Mouse (Mus musculus) left cerebral cortex, postnatal 10 days (tissue): Measurements from ENCODE around the gene Zfand3. TPM values are rescaled to one million over a fixed set of nuclear protein-coding genes. Genes with fewer than 3 reads are reported as not detected.

Experiments
- DNase-seq, 2 experiments: peaks; one replicate each; pipeline ENCODE4 v3.0.0; 2021 to 2022; ENCODE audit warnings: low spot score in 2 of 2, mixed read lengths in 1 of 2; ENCODE audit errors: extremely low spot score in 1 of 2
- intact Hi-C: fragments of 180-260 bp; cut with DNase I; formaldehyde crosslinking; loops from one replicate; pipeline ENCODE4 v1.15.1; 2025
- total RNA-seq, 2 experiments: library from RNA; stranded (reverse); gene quantifications; 2 replicates each; pipeline ENCODE4 v1.2.3; 2021

Gene Zfand3
- total RNA-seq, 2 experiments from 2014 or later: 103 TPM

DNA sequence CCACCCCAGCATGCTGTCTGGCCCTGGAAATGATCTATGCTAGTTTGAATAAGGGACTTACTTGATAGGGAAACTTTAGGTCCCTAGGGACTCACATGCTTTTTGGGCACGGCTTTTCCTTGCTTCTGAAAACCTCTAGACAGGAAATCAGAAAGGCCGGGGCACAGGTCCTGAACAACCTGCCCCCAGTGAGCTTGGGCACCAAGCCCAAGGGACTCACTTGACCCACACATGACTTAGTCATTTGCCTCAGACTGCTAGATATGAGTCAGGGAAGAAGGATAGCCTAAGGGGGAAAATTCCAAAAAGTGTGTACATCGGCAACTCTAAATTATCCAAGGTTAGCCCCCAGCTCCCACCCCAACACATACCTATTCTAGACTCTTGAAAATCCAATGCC lies 10.5 kb upstream of the Zfand3 start:
- DNase-seq: no peak
- intact Hi-C loops: no loop called here

GRCm38 (mm10) chr17:29994459-29994858 lies 10.1 kb upstream of the Zfand3 start:
- intact Hi-C loops: no loop called here
- DNase-seq: no peak

GRCm38 (mm10) chr17:29995986-29996385 lies 8.5 kb upstream of the Zfand3 start:
- no peak for DNase-seq
- intact Hi-C loops: no loop called here

DNA sequence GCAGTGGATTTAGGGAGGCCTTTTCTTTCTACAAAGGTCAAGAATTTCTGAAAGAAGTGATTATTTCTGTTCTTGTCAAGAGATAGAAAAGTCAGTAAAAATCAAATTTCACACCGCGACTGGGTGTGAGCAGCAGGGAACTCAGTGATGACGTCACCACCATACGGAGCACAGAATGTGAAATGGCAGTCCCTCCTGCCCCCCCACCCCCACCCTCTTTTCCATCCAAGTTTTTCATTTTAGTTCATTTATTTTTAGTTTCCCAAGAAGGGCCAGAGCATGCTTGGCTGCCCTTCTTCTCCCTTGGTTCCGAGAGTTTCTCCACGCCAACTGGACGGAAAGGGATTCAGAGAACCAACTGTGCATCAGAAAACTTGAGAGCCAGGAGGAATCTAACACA lies 6.8 kb upstream of the Zfand3 start:
- intact Hi-C loops: no loop called here
- no peak for DNase-seq

DNA sequence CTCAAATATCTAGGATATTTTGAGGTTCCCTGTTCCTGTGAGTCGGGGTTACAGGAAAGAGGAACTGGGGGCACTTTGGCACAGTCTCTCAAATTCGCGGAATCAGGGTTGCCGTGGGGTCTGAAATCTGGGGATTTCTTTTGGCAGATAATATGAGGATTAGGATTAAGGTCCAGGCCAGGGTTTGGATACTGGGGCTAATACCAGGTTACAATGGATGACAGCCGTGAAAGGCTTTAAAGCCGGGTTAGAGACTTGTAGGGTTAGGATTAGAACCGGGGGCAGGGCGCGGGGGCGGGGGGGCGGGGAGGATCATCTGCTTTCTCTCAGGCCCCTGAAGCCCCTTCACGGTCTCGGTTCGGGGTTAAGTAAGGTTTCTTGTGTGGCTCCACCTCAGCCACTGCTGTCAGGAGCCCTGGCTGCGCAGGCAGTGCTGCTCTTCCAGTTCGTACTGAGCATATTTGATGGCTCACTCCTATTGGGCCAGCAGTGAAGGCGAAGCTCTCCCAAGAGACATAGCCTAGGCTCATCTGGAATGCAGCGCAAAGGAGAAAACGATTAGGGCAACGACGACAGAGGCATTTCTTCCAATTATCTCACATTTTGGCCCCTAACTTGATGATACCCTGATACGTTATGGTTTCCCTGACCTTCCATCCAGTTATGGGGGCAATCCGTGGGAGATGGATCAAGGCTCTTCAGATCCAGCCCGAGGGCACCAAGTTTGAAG lies 5.8 kb upstream of the Zfand3 start:
- DNase-seq: no peak
- intact Hi-C loops: no loop called here

- no peak for DNase-seq
- intact Hi-C loops: loop anchor here (10.0 kb wide), 1 partner anchor 190 kb away; no protein-coding TSS in a partner anchor
Measured at GRCm38 (mm10) chr17:30005103-30005443, 540 bp downstream of the Zfand3 start.

DNA sequence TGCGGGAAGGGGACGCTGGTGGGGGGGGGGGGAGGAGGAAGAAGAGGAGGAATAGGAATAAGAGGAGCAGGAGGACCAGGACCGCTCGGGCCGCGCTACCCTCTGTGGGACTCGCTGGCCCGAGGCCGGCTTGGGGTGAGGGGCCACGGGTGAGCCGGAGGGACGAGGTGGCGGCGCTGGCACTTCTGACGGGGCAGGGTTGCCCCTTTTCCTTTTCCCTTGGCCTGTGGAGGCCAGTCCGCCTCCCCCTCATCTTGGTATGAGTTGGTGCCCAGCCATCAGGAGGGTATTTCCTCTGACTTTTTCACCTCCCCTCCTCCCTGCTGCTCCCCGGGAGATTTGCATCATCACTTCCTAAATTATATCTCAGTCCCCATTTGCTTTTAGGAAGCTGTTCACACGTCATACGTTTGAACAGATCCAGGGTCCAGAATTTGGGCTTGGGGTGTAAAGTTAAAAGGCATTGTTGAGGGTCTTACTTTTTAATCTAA lies 963 bp downstream of the Zfand3 start:
- peak in 1 of 2 experiments; percentile 65 for DNase-seq
- intact Hi-C loops: loop anchor here (10.0 kb wide), 1 partner anchor 189 kb away; no protein-coding TSS in a partner anchor

GRCm38 (mm10) chr17:30006877-30007276 lies 2.3 kb downstream of the Zfand3 start:
- intact Hi-C loops: loop anchor here (10.0 kb wide), 1 partner anchor 188 kb away; no protein-coding TSS in a partner anchor
- no peak for DNase-seq

DNA sequence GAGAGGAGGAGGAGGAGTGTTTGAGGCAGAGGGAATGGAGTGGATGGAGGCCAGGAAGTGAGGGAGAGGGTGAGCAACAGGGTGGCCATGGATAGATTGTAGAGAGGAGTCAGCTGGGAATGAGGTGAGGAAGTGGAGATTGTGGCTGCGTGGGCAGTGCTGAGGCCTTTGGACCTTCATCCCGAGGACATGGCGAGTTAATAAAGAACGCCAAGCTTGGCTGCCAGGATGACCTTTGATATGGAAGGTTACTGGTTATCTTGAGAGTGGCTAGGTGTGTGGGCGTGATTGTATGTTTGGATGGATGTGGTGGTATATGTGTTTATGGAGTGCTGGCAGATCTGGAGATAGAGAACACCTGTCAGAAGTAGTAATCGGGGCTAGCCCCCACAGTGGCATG lies 3.4 kb downstream of the Zfand3 start:
- no peak for DNase-seq
- intact Hi-C loops: loop anchor here (10.0 kb wide), 1 partner anchor 187 kb away; no protein-coding TSS in a partner anchor

DNA sequence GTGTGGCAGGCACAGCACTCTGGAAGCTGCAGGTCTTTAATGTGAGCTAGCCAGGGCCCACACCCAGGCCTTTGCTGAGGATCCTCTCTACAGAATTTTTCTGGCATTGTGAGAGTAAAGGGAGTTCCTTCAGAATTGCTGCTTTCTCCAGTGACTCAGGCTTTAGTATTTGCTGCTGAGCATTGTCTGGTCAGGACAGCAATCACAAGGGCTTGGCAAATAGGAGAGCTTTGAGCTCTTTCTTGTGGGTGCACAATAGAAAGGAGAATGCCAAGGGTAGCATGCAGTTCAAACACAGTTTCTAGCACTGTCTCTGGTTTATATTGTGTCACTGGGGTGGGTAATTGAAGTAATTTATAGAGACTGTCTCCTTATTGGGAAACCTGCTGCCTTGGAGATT lies 3.9 kb downstream of the Zfand3 start:
- DNase-seq: no peak
- intact Hi-C loops: loop anchor here (10.0 kb wide), 1 partner anchor 186 kb away; no protein-coding TSS in a partner anchor

DNA sequence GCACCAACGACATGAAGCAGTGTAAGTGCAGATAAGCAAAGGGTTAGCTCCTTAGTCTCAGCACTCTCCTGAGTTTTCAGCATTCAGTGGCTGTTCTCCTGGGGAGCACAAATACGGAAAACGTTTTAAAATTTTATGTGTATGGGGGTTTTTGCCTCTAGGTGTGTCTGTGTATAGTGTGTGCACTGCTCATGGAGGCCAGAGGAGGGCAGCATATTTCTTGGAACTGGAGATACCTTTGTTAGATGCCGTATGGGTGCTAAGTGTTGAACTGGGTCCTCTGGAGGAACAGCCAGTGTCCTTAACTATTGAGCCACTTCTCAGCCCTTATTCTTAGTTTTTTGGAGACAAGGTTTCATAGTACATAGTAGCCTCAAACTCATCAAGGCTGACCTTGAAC lies 10.1 kb downstream of the Zfand3 start:
- intact Hi-C loops: no loop called here
- no peak for DNase-seq

DNA sequence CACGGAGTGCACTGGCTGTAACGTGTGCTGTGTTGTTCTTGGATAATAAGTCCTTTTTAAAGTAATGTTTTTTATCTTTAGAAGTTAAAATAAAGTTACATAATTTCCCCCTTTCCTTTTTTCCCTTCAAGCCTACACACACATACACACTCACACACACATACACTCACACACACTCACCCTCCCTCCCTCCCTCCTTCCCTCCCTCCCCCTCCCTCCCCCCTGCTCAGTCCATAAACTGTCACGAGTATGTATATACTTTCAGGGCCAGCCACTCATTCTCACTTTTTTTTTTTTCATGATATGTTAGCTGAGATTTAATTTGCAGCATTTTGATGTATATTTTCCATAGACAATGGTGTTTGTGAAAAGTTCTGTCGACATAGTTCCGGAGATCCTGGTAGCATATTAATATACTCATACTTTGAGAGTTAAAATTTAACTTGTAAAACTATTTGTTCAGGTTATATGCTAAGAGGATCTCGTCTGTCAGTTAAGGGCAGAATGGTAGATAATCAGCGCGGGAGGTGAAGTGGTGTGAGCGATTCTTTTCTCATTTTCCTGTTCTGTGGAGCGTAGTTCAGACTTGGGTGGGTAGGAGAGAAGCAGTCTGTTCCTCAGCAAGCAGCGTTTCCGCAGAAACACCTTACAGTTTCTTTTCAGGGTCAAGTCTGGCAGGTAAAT lies 14.5 kb downstream of the Zfand3 start:
- intact Hi-C loops: no loop called here

DNA sequence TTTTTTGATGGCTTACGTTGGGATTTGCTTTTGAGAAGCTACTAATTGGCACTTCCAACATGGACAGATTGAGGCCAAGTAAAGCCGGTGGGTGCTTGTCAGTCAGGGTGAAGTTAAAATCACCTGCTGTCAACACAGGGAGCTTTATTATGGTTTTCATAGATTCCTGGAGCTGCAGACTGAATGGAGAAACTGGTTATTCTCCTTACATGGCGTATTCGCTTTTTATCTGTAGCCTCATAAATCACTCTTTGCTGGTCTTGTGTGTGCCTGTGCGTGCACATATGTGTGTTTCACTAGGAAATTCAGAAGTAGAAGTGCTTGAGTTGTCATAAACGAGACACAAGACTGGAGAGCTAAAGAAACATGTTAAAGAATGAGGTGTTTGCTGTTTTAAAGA lies 15.4 kb downstream of the Zfand3 start:
- intact Hi-C loops: loop anchor here (5.0 kb wide), 1 partner anchor 43 kb away; no protein-coding TSS in a partner anchor

More for the DNA sequence above, 14.5 kb downstream of the Zfand3 start:
- no peak for DNase-seq

DNA sequence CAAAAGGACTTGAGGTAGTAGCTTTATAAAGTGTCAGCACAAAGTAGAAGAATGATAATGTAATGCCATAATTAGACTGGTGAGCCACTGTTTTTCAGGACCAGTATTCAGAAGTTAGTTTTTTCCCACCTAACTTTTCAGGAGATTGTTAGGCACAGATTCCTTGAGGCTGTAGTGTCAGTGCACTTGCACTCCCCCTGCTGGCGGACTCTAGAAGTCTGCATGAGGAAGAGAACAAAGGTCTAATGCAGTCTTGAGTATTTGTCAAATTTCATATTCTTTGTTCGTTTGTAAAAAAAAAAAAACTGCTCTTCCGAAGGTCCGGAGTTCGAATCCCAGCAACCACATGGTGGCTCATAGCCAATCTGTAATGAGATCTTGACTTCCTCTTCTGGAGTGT lies 20.1 kb downstream of the Zfand3 start:
- DNase-seq: peak; percentile 40 to 77
- intact Hi-C loops: loop anchor here (5.0 kb wide), 1 partner anchor 47 kb away; no protein-coding TSS in a partner anchor

More for the DNA sequence above, 15.4 kb downstream of the Zfand3 start:
- no peak for DNase-seq

- intact Hi-C loops: no loop called here
- peak in 1 of 2 experiments; percentile 58 for DNase-seq
Measured at GRCm38 (mm10) chr17:30026617-30027016, 22.1 kb downstream of the Zfand3 start.

GRCm38 (mm10) chr17:30027343-30028029 lies 23.0 kb downstream of the Zfand3 start:
- intact Hi-C loops: no loop called here
- peak; percentile 32 to 77 for DNase-seq

GRCm38 (mm10) chr17:30029633-30030226 lies 25.2 kb downstream of the Zfand3 start:
- intact Hi-C loops: no loop called here
- no peak for DNase-seq

- no peak for DNase-seq
- intact Hi-C loops: no loop called here
Measured at GRCm38 (mm10) chr17:30032796-30033195, 28.3 kb downstream of the Zfand3 start.

DNA sequence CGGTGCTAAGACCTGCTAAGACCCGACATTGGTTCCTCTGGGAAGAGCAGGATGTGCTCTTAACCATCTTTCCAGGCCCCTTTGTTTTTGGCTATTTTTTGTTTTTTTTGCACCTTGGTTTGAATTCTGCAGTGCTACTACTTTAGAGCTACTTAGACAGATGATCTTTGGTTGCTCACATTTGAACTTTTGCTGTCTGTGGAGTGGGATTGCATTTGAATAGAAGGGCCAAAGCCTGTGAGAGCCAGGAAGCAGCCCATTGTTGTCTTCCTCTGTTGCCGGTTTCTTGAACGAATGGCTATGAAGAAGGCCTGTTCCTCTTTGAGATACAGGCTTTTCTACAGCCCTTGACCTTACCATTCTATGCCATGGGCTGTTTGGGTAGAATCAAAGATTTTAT lies 29.5 kb downstream of the Zfand3 start:
- DNase-seq: no peak
- intact Hi-C loops: no loop called here
